Mouse (Mus musculus): ENCODE results near the gene Ccdc14.

DNA sequence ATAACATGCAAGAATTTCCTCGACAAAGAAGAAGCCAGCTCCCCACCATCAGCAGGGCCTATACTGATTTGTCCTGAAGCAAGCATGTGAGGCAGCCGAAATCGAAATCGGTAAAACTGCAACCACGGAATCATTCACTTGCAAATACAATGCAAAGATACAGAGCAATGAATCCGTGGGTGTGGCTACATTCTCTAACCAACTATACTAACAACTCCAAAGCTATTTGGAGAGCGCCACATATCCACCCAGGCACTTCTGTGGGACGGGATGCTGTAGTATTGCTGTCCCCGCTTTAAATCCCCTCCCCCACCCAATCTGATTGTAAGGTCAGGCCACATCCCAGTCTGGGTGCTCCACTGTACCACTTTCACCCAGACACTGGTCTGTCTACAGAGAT lies 22.1 kb upstream of the Ccdc14 start:
- TF ChIP-seq POLR2A (IDR thresholded peaks at IDR 0.05; ENCODE audit: borderline replicate concordance, low read depth, low read length) (no peak), CTCF (IDR thresholded peaks at IDR 0.05; ENCODE audit: low read depth, low read length) (no peak)

Measured in bone marrow macrophage, adult 2 months (primary cell).